Mouse (Mus musculus) kidney, adult 2 months (tissue): ENCODE data around the gene Hoxa4.

ENCODE experiments used
- CTCF ChIP-seq: fragments of 200-500 bp; conservative IDR thresholded peaks from 2 replicates; pipeline ENCODE4 v1.5.1; 2011; ENCODE audit warnings: low read depth, mild to moderate bottlenecking, control low read depth, low read length, moderate library complexity, mixed read lengths; ENCODE audit not compliant: insufficient read depth, insufficient read length
- POLR2A ChIP-seq: fragments of 200-500 bp; IDR thresholded peaks from one replicate; pipeline ENCODE4 v1.6.1; 2011; ENCODE audit warnings: low read depth, low read length, control low read depth

GRCm38 (mm10) chr6:52172501-52172900 is 19.1 kb downstream of the Hoxa4 start:
- TF ChIP-seq POLR2A, result no peak
- no peak for TF ChIP-seq CTCF
